Mouse (Mus musculus): ENCODE data around the gene Grm7.

Gene Grm7

DNA sequence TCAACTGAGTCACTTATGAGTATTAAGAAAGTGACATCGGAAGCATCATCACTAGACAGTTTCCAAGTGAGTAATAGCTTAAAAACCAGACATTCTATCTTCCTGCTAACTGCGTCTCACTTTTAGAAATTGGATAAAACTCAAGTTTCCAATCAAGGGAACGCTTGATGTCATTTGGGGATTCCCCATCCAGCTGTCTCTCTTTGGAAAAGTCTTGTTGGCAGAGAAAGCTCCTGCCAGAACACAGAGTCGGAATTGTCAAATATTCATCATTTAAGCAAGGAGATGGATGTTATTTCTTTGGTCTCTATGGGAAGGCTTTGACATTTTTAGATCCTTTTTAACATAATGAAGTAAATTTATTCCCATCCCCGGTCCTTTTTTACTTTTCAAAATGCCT, 336.6 kb downstream of the Grm7 start:
- no peak for DNase-seq

GRCm38 (mm10) chr6:111039099-111039498, 393.7 kb downstream of the Grm7 start:
- no peak for DNase-seq

DNA sequence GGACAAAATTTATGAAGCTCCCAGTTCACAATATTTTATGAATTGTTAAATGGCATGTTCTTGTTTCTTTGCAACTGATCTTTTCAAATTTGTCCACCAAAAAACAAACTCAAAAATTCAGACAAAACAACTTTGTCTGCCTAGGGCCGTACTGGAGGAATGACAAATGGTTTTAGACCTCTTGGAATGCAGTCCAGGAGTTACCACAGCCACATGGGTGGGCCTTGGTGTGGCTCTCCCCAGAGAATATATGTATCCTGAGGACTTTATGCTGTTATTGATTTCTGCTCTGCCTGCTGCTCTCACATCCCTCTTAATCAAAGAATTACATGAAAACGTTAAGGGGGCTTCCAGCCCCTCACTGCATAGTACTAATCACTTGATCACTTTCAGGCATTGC, 400.5 kb downstream of the Grm7 start:
- no peak for DNase-seq

- DNase-seq = no peak
Observed at GRCm38 (mm10) chr6:111049247-111049646, 403.9 kb downstream of the Grm7 start.

GRCm38 (mm10) chr6:111054001-111054975, 408.9 kb downstream of the Grm7 start:
- no peak for DNase-seq

GRCm38 (mm10) chr6:111057798-111058197, 412.4 kb downstream of the Grm7 start:
- no peak for DNase-seq

DNA sequence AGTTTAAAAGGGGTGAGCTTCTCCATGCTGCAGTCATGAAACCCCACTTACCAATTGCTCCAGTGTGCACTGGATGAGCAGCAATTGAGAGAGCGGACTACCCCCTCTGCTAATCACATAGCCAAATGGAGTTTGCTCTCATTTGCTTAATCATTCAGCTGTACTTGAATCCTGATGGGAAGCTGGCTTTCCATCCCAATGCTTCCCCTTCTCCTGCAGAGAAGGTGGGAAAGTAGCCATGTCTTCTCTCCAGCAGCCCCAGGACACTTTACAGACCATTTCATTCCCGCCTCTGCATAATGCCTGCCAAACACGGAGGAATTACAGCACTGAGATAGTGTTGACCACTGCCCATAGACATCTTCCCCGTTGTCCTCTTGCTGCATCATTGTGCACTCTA, 414.6 kb downstream of the Grm7 start:
- no peak for DNase-seq

GRCm38 (mm10) chr6:111084569-111084968, 439.2 kb downstream of the Grm7 start:
- no peak for DNase-seq

GRCm38 (mm10) chr6:111094818-111095217, 449.4 kb downstream of the Grm7 start:
- DNase-seq = no peak

- no peak for DNase-seq
Observed at GRCm38 (mm10) chr6:111105485-111105884, 460.1 kb downstream of the Grm7 start.

GRCm38 (mm10) chr6:111161037-111161436, 515.7 kb downstream of the Grm7 start:
- DNase-seq = no peak

GRCm38 (mm10) chr6:111195333-111195732, 550.0 kb downstream of the Grm7 start:
- DNase-seq = no peak

DNA sequence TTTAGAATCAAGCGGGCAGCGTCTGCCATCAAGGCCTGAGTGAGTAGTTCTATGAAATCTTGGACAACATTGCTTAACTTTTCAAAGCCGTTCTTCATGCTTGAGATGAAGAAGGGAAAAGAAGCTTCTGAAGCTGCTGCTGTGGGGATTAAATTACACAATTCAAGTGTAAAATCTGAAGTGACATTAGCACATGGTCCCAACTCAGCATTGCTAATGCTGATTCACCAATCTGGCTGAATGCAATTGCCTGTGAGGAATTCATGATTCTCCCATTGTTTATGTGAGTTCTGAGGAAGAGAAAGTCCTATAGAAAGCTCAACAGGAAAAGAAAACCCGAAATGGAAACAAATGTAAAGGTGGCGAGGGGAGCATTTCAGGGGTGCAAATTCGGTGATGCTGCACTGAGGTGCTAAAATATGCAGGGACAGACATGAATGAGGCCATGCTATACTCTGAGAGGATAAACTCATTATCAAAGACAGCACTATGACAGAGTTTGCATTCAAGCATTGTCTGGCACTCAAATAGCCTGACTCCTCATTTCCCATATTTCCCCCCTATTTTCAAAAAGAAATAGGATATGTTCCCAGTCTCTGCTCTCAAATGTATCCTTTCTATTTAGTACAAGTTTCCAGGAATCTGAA, 575.8 kb downstream of the Grm7 start:
- DNase-seq = no peak

DNA sequence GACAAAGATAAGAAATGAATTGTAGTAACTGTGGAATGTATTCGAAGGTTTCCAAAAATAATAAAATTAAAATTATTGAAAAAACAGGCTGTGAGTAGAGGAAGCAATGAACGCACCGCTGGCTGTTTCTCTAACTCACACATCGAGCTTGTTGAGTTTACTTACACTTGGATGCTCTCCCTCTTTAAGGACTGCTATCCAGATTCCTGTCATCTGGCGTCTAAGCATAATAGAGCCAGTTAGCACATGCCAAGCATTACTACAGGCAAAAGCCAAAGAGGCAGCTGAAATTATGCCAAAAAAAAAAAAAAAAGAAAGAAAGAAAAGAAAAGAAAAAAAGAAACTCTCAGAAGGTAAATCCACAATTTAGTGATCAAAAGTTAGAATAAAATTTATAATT, 609.8 kb downstream of the Grm7 start:
- no peak for DNase-seq

DNA sequence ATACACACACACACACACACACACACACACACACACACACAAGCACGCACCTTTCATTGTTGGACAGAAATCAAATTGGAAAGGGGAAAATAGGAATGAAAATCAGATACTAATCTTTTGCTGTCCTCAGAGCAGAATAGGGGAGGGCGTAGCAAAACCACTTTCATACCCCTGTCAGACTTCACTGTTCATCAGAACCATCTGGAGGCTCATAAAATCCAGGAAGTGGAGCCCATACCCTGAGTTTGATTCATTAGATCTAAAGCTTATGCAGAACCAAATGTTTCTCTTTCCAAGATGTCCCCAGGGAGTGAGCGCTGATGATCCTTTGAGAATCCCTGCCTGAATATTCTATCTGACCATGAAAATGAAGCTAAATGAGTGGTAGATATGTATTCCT, 611.6 kb downstream of the Grm7 start:
- DNase-seq = no peak

GRCm38 (mm10) chr6:111258256-111258655, 612.9 kb downstream of the Grm7 start:
- DNase-seq = no peak

DNA sequence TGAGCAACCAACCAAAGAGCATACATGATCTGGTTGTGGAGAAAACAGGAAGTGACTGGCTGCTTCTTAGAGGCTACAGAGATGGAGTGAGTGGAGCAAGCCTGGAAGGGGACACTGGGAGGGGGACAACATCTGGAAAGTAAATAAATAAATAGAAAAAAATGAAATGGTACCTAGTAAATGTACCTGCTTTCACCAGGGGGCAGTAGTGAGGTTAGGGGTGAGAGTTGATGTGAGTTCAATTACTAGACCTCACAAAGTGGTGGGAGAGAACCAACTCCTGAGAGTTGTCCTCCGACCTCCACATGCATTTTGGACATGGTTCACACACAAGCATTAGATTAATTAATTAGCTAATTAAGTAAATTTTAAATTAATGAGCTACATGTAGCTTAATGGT, 615.8 kb downstream of the Grm7 start:
- DNase-seq = no peak

DNA sequence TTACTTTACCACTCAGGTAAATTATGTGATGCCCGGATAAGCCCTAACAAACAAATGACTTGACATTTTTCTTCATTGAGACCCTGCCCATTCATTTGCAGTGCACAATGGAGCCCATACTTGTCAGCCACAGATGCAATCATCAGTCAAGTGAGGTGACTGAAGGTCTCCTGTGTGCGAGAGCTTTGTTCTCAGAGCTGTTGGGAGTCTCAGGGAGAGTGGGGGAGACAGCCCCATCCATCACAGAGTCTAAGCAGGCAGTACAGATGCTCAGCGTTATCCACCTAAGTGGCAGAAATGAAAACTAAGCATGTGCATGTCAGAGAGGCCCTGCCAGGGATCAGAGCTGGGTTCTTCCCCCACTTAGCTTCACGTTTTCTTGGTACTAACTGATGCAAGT, 631.3 kb downstream of the Grm7 start:
- DNase-seq = no peak

DNA sequence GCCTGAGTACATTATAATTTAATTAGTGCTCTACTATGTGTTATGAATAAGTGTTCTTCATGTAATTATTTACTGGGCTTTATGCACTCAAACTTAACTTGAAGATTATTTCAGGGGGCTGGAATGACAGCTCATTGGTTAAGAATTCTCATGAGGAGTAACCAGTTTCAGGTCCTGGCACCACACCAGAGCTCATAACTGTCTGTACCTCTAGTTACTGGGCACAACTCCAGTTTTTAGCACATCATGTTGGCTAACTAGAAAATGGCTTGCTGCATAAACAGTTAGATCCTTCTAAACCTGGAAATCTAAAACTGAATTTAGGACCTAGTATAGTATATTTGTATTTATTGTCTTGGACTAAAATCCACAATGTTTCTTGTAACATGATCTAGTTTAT, 633.1 kb downstream of the Grm7 start:
- DNase-seq = no peak

- DNase-seq = no peak
Observed at GRCm38 (mm10) chr6:111293505-111294001, 648.2 kb downstream of the Grm7 start.

GRCm38 (mm10) chr6:111303912-111304555, 658.7 kb downstream of the Grm7 start:
- DNase-seq = no peak

DNA sequence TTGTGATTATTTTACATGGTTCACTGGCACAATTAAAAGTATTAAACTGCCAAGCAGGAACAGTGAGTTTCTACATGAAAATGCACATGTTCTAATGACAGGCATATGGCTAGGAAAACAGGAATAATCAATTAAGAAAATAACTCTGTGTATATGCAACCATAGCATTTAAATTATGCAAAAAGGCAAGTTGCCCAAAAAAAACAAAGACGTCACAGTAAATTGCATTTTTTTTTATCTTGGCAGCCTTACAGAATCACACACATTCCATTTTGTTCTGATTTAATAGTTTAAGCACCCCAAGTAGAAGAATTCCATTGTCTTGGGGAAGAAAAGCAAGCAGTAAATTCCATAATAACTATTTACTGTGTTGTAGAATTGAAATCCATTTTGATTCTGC, 716.3 kb downstream of the Grm7 start:
- no peak for DNase-seq

GRCm38 (mm10) chr6:111368111-111368510, 722.7 kb downstream of the Grm7 start:
- no peak for DNase-seq

DNA sequence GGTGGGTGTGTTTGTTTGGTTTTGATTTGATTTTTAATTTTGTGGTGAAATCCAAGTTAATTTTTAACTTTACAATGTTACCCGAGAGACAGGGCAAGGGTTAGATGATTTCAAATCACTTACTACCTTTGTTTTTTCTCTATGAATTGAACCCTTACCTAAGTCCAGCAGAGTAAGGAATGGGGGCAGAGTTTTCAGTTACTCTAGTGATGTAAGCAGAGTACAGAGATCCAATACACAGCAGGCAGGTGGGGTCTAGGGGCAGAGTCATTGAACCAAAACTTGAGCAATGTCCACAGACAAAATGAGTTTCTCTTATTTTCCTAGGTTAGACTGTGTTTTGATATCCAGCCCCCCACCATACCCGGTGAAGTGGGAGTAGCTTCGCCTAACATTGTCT, 723.2 kb downstream of the Grm7 start:
- DNase-seq = no peak

All from thymus, postnatal 25 days (tissue).